Mouse (Mus musculus) G1E (cell line): ENCODE data around the gene Rab5b. TPM values are rescaled to one million over a fixed set of nuclear protein-coding genes. Genes with fewer than 3 reads are reported as not detected.

Experiments used
- ATAC-seq: 2 replicates; pipeline ENCODE4 v1.8.0; 2016; ENCODE audit warnings: mild to moderate bottlenecking; ENCODE audit not compliant: insufficient number of reproducible peaks, poor library complexity, low FRiP score, severe bottlenecking; ENCODE audit errors: extremely low read depth
- DNase-seq: peaks from one replicate; pipeline ENCODE4 v3.0.0; 2012; ENCODE audit warnings: low spot score
- H3K27me3 ChIP-seq: 2 replicates; pipeline ENCODE4 v1.6.1; 2012; ENCODE audit warnings: mild to moderate bottlenecking, low read length, inconsistent platforms; ENCODE audit not compliant: insufficient read depth
- H3K36me3 ChIP-seq: replicated peaks from 2 replicates; pipeline ENCODE3; 2012; ENCODE audit warnings: mild to moderate bottlenecking, inconsistent platforms
- H3K4me1 ChIP-seq: 2 replicates; pipeline ENCODE4 v1.6.1; 2012; ENCODE audit warnings: low read depth, low read length, inconsistent platforms, mixed read lengths; ENCODE audit not compliant: insufficient read depth
- H3K4me3 ChIP-seq: 2 replicates; pipeline ENCODE4 v1.5.1; 2012; ENCODE audit warnings: low read depth, mild to moderate bottlenecking, inconsistent platforms, low read length, moderate library complexity, mixed read lengths
- H3K9me3 ChIP-seq: replicated peaks from 2 replicates; pipeline ENCODE4 v1.6.1; 2012; ENCODE audit warnings: inconsistent platforms
- CTCF ChIP-seq: IDR thresholded peaks from 2 replicates; pipeline ENCODE4 v1.5.1; 2012; ENCODE audit warnings: low read depth, low read length, inconsistent platforms, mixed read lengths
- GATA1 ChIP-seq: IDR thresholded peaks from 2 replicates; pipeline ENCODE4 v1.6.1; 2012; ENCODE audit warnings: borderline replicate concordance, low read length, inconsistent platforms, mixed read lengths
- GATA2 ChIP-seq: IDR thresholded peaks from 2 replicates; pipeline ENCODE4 v1.6.1; 2012; ENCODE audit warnings: low read depth, low read length, inconsistent platforms, borderline replicate concordance
- POLR2AphosphoS5 ChIP-seq: IDR thresholded peaks from 2 replicates; pipeline ENCODE4 v1.6.1; 2012; ENCODE audit warnings: low read depth, low read length, inconsistent platforms; ENCODE audit not compliant: insufficient replicate concordance
- TAL1 ChIP-seq: conservative IDR thresholded peaks from 2 replicates; pipeline ENCODE4 v1.6.1; 2012; ENCODE audit warnings: low read depth, low read length, inconsistent platforms, mixed read lengths
- polyA plus RNA-seq: library from polyadenylated mRNA; stranded (reverse); fragments of >175 nt; gene quantifications from 2 replicates; pipeline ENCODE4 v1.2.3, GENCODE M21; 2012
- total RNA-seq, 2 experiments: library from RNA; stranded (forward) in 1 of 2; stranded (reverse) in 1 of 2; fragments of 200-1000 nt in 1 of 2; fragments of >200 nt in 1 of 2; fragmentation: Nextera tagmentation in 1 of 2; gene quantifications; 2 replicates each; pipeline ENCODE4 v1.2.3; 2014 to 2017

Rab5b gene
- total and polyA plus RNA-seq, 3 experiments: 20.0 to 49.1 (median 48.0) TPM

DNA sequence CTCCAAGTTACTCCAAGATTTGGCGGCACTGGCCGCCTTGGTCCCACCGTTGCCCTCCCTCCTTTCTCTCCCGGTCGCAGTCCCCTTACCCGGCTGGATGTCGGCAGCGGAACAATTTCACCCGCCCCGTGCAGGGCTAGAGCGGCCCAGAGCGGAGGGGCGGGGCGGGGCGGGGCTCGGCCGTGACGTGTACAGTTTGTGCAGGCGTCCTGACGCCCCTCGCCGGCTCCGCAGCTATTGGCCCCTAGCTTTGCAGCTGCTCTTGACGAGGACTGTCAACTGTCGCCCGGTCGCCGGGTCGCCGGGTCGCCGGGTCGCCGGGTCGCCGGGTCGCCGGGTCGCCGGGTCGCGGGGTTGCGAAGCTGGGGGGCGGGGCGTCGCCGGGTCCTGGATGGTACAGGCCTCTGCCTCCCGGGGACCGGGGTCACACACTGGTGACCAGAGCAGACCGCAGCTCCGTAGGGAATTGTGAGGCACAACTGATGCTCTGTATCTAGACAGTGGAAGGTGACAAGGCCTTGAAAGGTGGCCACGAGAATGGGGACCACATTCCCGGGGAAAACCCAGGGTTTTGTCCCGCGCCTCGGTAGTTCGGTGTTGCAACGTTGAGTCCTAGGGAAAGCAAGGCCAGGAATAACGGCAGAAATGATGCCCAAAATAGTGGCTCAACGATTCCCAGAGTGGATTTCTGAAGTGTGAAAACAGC is 22.1 kb downstream of the Rab5b start, which contains the start of gene Suox:
TSS of gene Suox (minus strand) at position 311 of the 706 bp plus-strand sequence.
- ATAC-seq (peak; percentile 86), DNase-seq (peak; percentile 75)
- H3K27me3 ChIP-seq: peaks cover under 1% of the 10 kb centered on the region; the same call in 1 of the 2 replicates
- H3K4me3 ChIP-seq: peak within 1 kb of the TSS; percentile 74
- H3K9me3 ChIP-seq: no peaks in the 10 kb centered on the region
- H3K36me3 ChIP-seq: peaks cover 21% of the 10 kb centered on the region
- TF ChIP-seq CTCF (no peak), GATA2 (no peak), TAL1 (no peak), POLR2AphosphoS5 (no peak), GATA1 (no peak)
- H3K4me1 ChIP-seq: peaks cover 19% of the 10 kb centered on the region

DNA sequence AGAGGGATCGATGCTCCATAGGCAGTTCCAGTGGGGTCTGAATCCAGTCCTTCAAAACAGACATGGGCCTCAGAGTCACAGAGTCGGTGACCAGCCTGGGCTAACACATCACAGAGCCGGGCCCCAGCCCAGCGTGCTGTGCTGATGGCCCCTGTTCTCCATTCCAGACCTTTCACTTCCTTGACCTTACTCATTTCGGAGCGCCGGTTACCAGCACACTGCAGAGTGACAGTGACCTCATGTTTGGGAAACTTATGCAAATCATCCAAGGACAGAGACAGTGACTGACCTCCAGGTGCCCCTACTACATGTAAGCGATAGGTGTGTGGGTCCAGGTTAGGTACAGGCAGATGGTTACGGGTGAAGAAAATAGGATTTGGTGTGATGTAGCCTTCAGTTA is 24.9 kb downstream of the Rab5b start:
- ATAC-seq (no peak), DNase-seq (no peak)
- H3K9me3 ChIP-seq: no peaks in the 10 kb centered on the region
- H3K27me3 ChIP-seq: peaks cover 10% of the 10 kb centered on the region
- peaks cover 21% of the 10 kb centered on the region for H3K36me3 ChIP-seq
- TF ChIP-seq GATA2: no peak
- TF ChIP-seq TAL1: no peak
- TF ChIP-seq GATA1: no peak
- no peak for TF ChIP-seq CTCF
- no peak for TF ChIP-seq POLR2AphosphoS5
- no peak overlapping the region for H3K4me3 ChIP-seq
- H3K4me1 ChIP-seq: peaks cover 26% of the 10 kb centered on the region

DNA sequence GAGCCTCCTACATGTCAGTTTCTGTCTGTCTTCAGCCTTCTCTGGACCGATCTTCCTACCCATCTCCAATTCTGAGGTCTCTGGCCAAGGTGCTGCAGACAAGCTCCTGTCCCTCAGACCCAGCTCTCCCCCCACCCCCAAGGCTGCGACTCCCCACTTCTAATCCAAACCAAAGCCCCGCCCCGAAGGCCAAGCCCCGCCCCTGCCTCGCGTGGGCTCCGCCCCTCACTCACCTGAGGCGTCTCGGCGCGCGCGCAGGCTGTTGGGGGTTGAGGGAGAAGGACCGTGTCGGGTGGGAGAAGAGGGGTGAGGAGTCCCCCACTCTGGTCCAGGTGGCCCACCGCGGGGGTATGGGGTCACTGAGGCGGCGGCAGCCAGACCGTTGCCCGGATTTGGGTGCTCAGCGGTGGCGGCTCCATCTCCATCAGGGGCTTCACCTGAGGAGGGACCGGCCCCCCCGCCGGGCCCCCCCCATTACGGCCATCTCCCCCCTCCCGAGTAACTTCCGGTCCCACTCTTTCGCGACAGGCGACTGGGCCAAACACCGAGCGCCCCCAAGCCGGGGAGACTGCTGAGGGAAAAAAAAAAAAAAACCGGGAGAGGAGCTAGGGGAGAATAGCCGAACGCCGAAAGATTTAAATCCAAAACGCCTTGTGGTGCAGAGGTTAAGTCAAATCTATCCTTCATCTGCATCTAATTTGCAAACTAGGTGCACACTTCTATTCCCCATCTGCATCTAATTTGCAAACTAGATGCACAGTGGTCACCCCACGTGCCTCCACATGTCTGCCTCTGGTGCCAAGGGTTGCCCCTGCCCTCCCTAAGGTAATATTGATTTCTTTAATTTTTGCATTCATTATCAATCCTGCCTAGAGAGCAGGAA is 27.0 kb downstream of the Rab5b start:
- H3K4me1 ChIP-seq: peaks cover 34% of the 10 kb centered on the region

DNA sequence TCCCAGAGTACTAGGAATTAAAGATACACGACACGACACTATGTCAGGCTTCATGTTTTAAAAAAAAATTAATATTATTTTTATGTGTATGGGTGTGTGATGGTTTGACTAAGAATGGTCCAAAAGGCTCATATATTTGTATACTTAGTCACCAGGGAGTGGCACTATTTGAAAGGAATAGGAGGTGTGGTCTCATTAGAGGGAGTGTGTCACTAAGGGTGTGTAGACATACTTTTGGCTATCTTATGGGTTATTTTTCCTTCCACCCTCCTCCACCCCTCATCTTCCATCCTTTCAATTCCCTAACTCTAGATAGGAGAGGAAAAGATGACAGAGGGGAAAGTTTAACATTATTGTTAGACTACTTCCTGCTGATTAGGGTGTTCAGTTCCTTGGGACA is 30.3 kb downstream of the Rab5b start:
- Histone ChIP-seq H3K9me3 (no peaks in the 10 kb centered on the region), H3K36me3 (peaks cover 7% of the 10 kb centered on the region), H3K4me3 (no peak overlapping the region), H3K4me1 (peaks cover 44% of the 10 kb centered on the region), H3K27me3 (peaks cover 10% of the 10 kb centered on the region)
- DNase-seq: no peak
- ATAC-seq: no peak
- TF ChIP-seq TAL1: no peak
- no peak for TF ChIP-seq POLR2AphosphoS5
- no peak for TF ChIP-seq CTCF
- TF ChIP-seq GATA2: no peak
- no peak for TF ChIP-seq GATA1

More for the DNA sequence above, 27.0 kb downstream of the Rab5b start:
- Histone ChIP-seq H3K4me3 (peak overlapping the region; percentile 69), H3K9me3 (no peaks in the 10 kb centered on the region), H3K36me3 (peaks cover 21% of the 10 kb centered on the region), H3K27me3 (peaks cover 10% of the 10 kb centered on the region)
- ATAC-seq: no peak
- no peak for DNase-seq
- no peak for TF ChIP-seq POLR2AphosphoS5
- TF ChIP-seq TAL1: no peak
- no peak for TF ChIP-seq GATA2
- no peak for TF ChIP-seq CTCF
- no peak for TF ChIP-seq GATA1

DNA sequence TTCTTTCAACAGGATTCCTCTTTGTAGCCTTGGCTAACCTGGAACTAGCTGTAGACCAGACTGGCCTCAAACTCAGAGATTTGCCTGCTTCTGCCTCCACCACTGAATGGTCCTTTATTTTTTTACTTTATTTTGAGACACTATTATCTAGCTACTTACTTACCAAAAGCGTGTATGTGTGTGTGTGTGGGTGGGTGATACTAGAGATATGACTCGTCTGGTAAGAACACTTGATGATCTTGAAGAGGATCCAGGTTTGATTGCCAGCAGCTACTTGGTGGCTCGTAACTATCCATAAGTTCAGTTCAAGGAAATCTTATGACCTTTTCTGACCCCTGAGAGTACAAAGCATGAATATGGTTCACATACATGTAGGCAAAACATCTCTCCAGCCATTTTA is 30.8 kb downstream of the Rab5b start:
- H3K4me3 ChIP-seq: no peak overlapping the region
- peaks cover 47% of the 10 kb centered on the region for H3K4me1 ChIP-seq
- H3K36me3 ChIP-seq: peaks cover 2% of the 10 kb centered on the region
- no peak for ATAC-seq
- H3K27me3 ChIP-seq: peaks cover 14% of the 10 kb centered on the region
- no peak for DNase-seq
- no peaks in the 10 kb centered on the region for H3K9me3 ChIP-seq
- TF ChIP-seq TAL1: no peak
- no peak for TF ChIP-seq GATA2
- no peak for TF ChIP-seq POLR2AphosphoS5
- no peak for TF ChIP-seq CTCF
- no peak for TF ChIP-seq GATA1

DNA sequence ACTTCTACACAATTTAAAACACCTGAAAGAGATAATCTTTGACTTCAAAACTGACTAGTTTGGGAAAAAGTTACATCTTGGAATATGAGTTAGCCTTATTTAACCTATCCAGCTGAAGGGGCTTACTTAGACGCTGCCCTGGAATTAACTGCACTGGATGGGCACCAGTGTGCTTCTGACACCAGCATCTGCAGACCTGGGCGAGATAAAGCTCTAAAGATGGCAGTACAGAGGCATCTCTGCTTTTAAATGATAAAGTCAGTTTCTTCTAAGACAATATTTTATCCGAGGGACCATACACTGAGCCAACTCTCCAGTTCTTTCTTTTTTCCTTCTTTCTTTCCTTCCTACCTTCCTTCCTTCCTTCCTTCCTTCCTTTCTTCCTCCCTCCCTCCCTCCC is 31.3 kb downstream of the Rab5b start:
- H3K4me3 ChIP-seq: no peak overlapping the region
- H3K9me3 ChIP-seq: no peaks in the 10 kb centered on the region
- H3K4me1 ChIP-seq: peaks cover 47% of the 10 kb centered on the region
- peaks cover 14% of the 10 kb centered on the region for H3K27me3 ChIP-seq
- no peaks in the 10 kb centered on the region for H3K36me3 ChIP-seq
- ATAC-seq: no peak
- TF ChIP-seq POLR2AphosphoS5 (no peak), GATA2 (no peak), TAL1 (no peak), GATA1 (no peak), CTCF (no peak)
- no peak for DNase-seq
